Mouse (Mus musculus): ENCODE results near the gene Retreg1.

DNA sequence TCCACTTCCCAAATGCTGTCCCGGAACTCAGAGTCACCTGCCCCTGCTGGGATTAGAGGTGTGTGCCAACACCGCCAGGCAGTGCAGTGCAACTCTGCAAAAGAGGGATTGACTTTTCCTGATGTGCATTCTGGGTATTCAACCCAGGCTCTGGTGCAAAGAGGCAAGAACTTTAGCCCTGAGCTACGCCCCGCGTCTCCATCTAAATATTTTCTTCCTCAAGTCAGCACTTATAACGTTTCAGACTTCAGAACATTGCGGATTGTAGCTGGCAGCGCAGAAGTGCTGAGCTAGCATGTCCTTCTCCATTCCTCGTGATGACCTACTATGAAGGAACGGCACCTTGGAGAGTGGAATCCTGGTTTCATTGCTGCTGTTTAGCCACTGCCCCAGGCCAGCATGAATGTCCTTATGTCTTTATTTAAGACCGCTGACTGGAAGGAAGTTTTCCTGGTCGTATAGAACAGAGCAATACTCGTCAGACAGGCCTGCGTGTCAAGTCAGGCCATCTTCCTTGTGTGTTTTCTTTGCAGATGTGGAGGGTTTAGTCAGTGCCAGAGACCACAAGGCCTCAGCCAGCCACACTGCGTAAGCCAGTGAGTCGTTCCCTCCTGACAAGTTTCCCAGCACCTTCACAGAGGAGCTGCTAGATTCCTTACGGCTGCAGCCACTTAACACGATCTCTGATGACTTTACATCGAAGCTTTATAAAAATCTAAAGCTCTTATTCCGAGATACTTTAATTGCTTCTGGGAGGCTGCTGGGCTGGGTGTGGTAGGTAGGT lies 34.1 kb upstream of the Retreg1 start:
- TF ChIP-seq HCFC1 (IDR thresholded peaks at IDR 0.05; ENCODE audit: low read depth, low read length): no peak
- no peak for TF ChIP-seq KAT2A (IDR thresholded peaks at IDR 0.05; ENCODE audit: insufficient replicate concordance, low read length)
- no peak for TF ChIP-seq IRF4 (IDR thresholded peaks at IDR 0.05; ENCODE audit: low read depth, low read length)
- TF ChIP-seq USF2 (conservative IDR thresholded peaks at IDR 0.05; ENCODE audit: low read depth, low read length): no peak
- no peak for TF ChIP-seq CTCF (conservative IDR thresholded peaks at IDR 0.05 in 1 of 2, IDR thresholded peaks at IDR 0.05 in 1 of 2; ENCODE audit: low read depth in 2 of 2, low read length in 2 of 2)
- no peak for TF ChIP-seq MYC (IDR thresholded peaks at IDR 0.05; ENCODE audit: low read depth, low read length)
- TF ChIP-seq ZC3H11A (IDR thresholded peaks at IDR 0.05; ENCODE audit: low read depth, low read length): no peak
- TF ChIP-seq NELFE (IDR thresholded peaks at IDR 0.05; ENCODE audit: low read depth, low read length): no peak
- no peak for TF ChIP-seq ELF1 (IDR thresholded peaks at IDR 0.05; ENCODE audit: low read depth, low read length)
- no peak for TF ChIP-seq EP300 (IDR thresholded peaks at IDR 0.05; ENCODE audit: low read length)
- no peak for TF ChIP-seq ZNF384 (IDR thresholded peaks at IDR 0.05; ENCODE audit: low read depth, low read length)
- no peak for TF ChIP-seq UBTF (IDR thresholded peaks at IDR 0.05; ENCODE audit: low read depth, low read length)
- TF ChIP-seq JUND (conservative IDR thresholded peaks at IDR 0.05; ENCODE audit: low read depth, low read length): no peak
- TF ChIP-seq CHD2 (IDR thresholded peaks at IDR 0.05; ENCODE audit: low read length): no peak
